Mouse (Mus musculus): ENCODE data around the gene Cd40lg. TPM values are rescaled to one million over a fixed set of nuclear protein-coding genes. Genes with fewer than 3 reads are reported as not detected.

The Cd40lg gene
- polyA plus RNA-seq, 1 experiment from 2014 or later, result 0.13 TPM

DNA sequence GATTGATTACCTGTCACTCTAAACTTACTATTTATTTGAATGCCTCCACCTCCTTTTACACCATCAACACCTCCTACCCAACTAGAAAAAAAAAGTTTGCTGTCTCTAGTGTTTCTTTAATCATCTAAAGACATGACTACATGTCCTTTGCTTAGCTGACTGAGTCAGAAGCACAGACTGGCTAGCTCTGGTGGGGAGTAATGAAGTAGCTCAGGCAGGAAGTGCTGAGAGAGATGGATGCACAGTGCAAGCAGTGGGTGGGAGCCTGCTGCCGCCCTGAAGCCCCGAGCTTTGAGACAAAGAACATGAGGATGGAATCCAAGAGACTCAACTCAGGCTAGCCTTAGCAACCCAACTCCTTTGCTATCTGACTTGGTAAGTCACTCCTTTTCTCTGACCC, 11.5 kb upstream of the Cd40lg start:
- no peak overlapping the region for H3K9ac ChIP-seq (ENCODE audit: low read depth, low read length)
- H3K4me2 ChIP-seq (ENCODE audit: low read length), result no peak overlapping the region
- no peaks in the 10 kb centered on the region for H3K27me3 ChIP-seq (replicated peaks; ENCODE audit: control insufficient read depth, insufficient read depth, low read length)
- H3K4me3 ChIP-seq (ENCODE audit: low read length), result no peak overlapping the region
- H3K9me3 ChIP-seq (ENCODE audit: control insufficient read depth, low read length), result no peaks in the 10 kb centered on the region
- no peaks in the 10 kb centered on the region for H3K4me1 ChIP-seq (ENCODE audit: control insufficient read depth, insufficient read depth, low read depth, low read length)
- no peaks in the 10 kb centered on the region for H3K36me3 ChIP-seq (ENCODE audit: control insufficient read depth, insufficient read depth, low read length)
- H3K27ac ChIP-seq (ENCODE audit: low read depth, low read length), result no peak overlapping the region
- 67% methylated on average over 2 of the region's 2 CpGs for WGBS
- ATAC-seq, result no peak

- no peak for ATAC-seq
- H3K27me3 ChIP-seq (replicated peaks; ENCODE audit: control insufficient read depth, insufficient read depth, low read length), result no peaks in the 10 kb centered on the region
- 79% methylated on average over 1 of the region's 1 CpGs for WGBS
- H3K9ac ChIP-seq (ENCODE audit: low read depth, low read length), result no peak overlapping the region
- H3K4me1 ChIP-seq (ENCODE audit: control insufficient read depth, insufficient read depth, low read depth, low read length), result no peaks in the 10 kb centered on the region
- H3K4me3 ChIP-seq (ENCODE audit: low read length), result no peak overlapping the region
- no peaks in the 10 kb centered on the region for H3K36me3 ChIP-seq (ENCODE audit: control insufficient read depth, insufficient read depth, low read length)
- H3K4me2 ChIP-seq (ENCODE audit: low read length), result no peak overlapping the region
- H3K9me3 ChIP-seq (ENCODE audit: control insufficient read depth, low read length), result no peaks in the 10 kb centered on the region
- H3K27ac ChIP-seq (ENCODE audit: low read depth, low read length), result no peak overlapping the region
These were observed 1.4 kb upstream of the Cd40lg start for GRCm38 (mm10) chrX:57210591-57210990.

- no peak overlapping the region for H3K4me2 ChIP-seq (ENCODE audit: low read length)
- H3K4me3 ChIP-seq (ENCODE audit: low read length), result no peak overlapping the region
- no peak overlapping the region for H3K9ac ChIP-seq (ENCODE audit: low read depth, low read length)
- H3K27ac ChIP-seq (ENCODE audit: low read depth, low read length), result no peak overlapping the region
- no peaks in the 10 kb centered on the region for H3K4me1 ChIP-seq (ENCODE audit: control insufficient read depth, insufficient read depth, low read depth, low read length)
- no peaks in the 10 kb centered on the region for H3K27me3 ChIP-seq (replicated peaks; ENCODE audit: control insufficient read depth, insufficient read depth, low read length)
- no peaks in the 10 kb centered on the region for H3K9me3 ChIP-seq (ENCODE audit: control insufficient read depth, low read length)
- 82% methylated on average over 3 of the region's 3 CpGs for WGBS
- H3K36me3 ChIP-seq (ENCODE audit: control insufficient read depth, insufficient read depth, low read length), result no peaks in the 10 kb centered on the region
- ATAC-seq, result no peak
These were observed 919 bp downstream of the Cd40lg start for GRCm38 (mm10) chrX:57212862-57213261.

GRCm38 (mm10) chrX:57215495-57215894, 3.6 kb downstream of the Cd40lg start:
- Histone ChIP-seq H3K9me3 (ENCODE audit: control insufficient read depth, low read length) (no peaks in the 10 kb centered on the region), H3K4me2 (ENCODE audit: low read length) (no peak overlapping the region), H3K4me1 (ENCODE audit: control insufficient read depth, insufficient read depth, low read depth, low read length) (no peaks in the 10 kb centered on the region), H3K27ac (ENCODE audit: low read depth, low read length) (no peak overlapping the region), H3K36me3 (ENCODE audit: control insufficient read depth, insufficient read depth, low read length) (no peaks in the 10 kb centered on the region), H3K4me3 (ENCODE audit: low read length) (no peak overlapping the region), H3K27me3 (replicated peaks; ENCODE audit: control insufficient read depth, insufficient read depth, low read length) (no peaks in the 10 kb centered on the region), H3K9ac (ENCODE audit: low read depth, low read length) (no peak overlapping the region)
- no peak for ATAC-seq
- WGBS, result 89% methylated on average over 4 of the region's 4 CpGs

DNA sequence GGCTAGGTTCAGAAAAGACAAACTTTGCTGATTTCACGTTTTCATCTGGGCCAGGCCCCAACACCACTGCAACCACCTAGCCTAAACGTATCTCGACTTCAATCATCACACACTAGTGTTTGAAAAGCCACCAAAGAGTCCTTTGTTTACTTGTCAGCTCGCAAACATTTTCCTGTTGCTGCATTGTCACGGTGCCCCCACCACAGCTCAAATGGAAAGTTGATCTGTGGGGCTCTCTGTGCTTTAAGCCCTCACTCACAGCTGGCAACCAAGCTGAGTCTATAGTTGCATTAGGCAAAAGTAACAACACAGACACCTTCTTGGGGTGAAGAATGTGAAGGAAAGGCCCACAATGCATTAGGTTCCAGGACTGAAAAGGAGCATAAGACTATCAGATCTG, 4.3 kb downstream of the Cd40lg start:
- Histone ChIP-seq H3K9ac (ENCODE audit: low read depth, low read length) (no peak overlapping the region), H3K9me3 (ENCODE audit: control insufficient read depth, low read length) (no peaks in the 10 kb centered on the region), H3K36me3 (ENCODE audit: control insufficient read depth, insufficient read depth, low read length) (no peaks in the 10 kb centered on the region), H3K4me3 (ENCODE audit: low read length) (no peak overlapping the region), H3K4me1 (ENCODE audit: control insufficient read depth, insufficient read depth, low read depth, low read length) (no peaks in the 10 kb centered on the region), H3K27me3 (replicated peaks; ENCODE audit: control insufficient read depth, insufficient read depth, low read length) (no peaks in the 10 kb centered on the region), H3K4me2 (ENCODE audit: low read length) (no peak overlapping the region), H3K27ac (ENCODE audit: low read depth, low read length) (no peak overlapping the region)
- no peak for ATAC-seq
- WGBS, result 76% methylated on average over 5 of the region's 5 CpGs

DNA sequence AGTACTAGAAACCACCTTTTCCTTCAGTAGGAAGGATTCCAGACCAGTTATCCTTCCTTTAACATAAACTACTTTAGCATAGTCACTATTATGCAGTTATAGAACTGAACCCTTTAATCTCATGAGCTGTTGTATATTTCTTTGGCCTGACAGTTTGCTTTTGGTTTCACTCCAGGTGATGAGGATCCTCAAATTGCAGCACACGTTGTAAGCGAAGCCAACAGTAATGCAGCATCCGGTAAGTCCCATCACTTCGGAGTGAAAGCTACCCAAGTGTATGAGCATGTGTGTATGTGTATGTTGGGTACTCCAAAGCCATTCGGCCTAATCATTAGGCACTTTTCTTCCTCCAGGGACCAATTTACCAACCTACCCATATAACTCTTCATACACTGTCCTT, 7.6 kb downstream of the Cd40lg start:
- Histone ChIP-seq H3K36me3 (ENCODE audit: control insufficient read depth, insufficient read depth, low read length) (no peaks in the 10 kb centered on the region), H3K4me2 (ENCODE audit: low read length) (no peak overlapping the region), H3K9me3 (ENCODE audit: control insufficient read depth, low read length) (no peaks in the 10 kb centered on the region), H3K4me1 (ENCODE audit: control insufficient read depth, insufficient read depth, low read depth, low read length) (no peaks in the 10 kb centered on the region), H3K9ac (ENCODE audit: low read depth, low read length) (no peak overlapping the region), H3K27me3 (replicated peaks; ENCODE audit: control insufficient read depth, insufficient read depth, low read length) (no peaks in the 10 kb centered on the region), H3K4me3 (ENCODE audit: low read length) (no peak overlapping the region), H3K27ac (ENCODE audit: low read depth, low read length) (no peak overlapping the region)
- WGBS, result 85% methylated on average over 5 of the region's 5 CpGs
- no peak for ATAC-seq

- Histone ChIP-seq H3K27ac (ENCODE audit: low read depth, low read length) (no peak overlapping the region), H3K27me3 (replicated peaks; ENCODE audit: control insufficient read depth, insufficient read depth, low read length) (no peaks in the 10 kb centered on the region), H3K36me3 (ENCODE audit: control insufficient read depth, insufficient read depth, low read length) (no peaks in the 10 kb centered on the region), H3K4me2 (ENCODE audit: low read length) (no peak overlapping the region), H3K4me3 (ENCODE audit: low read length) (no peak overlapping the region), H3K9ac (ENCODE audit: low read depth, low read length) (no peak overlapping the region), H3K4me1 (ENCODE audit: control insufficient read depth, insufficient read depth, low read depth, low read length) (no peaks in the 10 kb centered on the region), H3K9me3 (ENCODE audit: control insufficient read depth, low read length) (no peaks in the 10 kb centered on the region)
- no peak for ATAC-seq
- WGBS, result 83% methylated on average over 3 of the region's 3 CpGs
These were observed 9.9 kb downstream of the Cd40lg start for GRCm38 (mm10) chrX:57221881-57222280.

DNA sequence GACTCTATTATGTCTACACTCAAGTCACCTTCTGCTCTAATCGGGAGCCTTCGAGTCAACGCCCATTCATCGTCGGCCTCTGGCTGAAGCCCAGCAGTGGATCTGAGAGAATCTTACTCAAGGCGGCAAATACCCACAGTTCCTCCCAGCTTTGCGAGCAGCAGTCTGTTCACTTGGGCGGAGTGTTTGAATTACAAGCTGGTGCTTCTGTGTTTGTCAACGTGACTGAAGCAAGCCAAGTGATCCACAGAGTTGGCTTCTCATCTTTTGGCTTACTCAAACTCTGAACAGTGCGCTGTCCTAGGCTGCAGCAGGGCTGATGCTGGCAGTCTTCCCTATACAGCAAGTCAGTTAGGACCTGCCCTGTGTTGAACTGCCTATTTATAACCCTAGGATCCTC, 11.4 kb downstream of the Cd40lg start:
- no peak for ATAC-seq
- Histone ChIP-seq H3K9me3 (ENCODE audit: control insufficient read depth, low read length) (no peaks in the 10 kb centered on the region), H3K36me3 (ENCODE audit: control insufficient read depth, insufficient read depth, low read length) (no peaks in the 10 kb centered on the region), H3K27ac (ENCODE audit: low read depth, low read length) (no peak overlapping the region), H3K4me1 (ENCODE audit: control insufficient read depth, insufficient read depth, low read depth, low read length) (no peaks in the 10 kb centered on the region), H3K9ac (ENCODE audit: low read depth, low read length) (no peak overlapping the region), H3K4me3 (ENCODE audit: low read length) (no peak overlapping the region), H3K27me3 (replicated peaks; ENCODE audit: control insufficient read depth, insufficient read depth, low read length) (no peaks in the 10 kb centered on the region), H3K4me2 (ENCODE audit: low read length) (no peak overlapping the region)
- 82% methylated on average over 10 of the region's 10 CpGs for WGBS

DNA sequence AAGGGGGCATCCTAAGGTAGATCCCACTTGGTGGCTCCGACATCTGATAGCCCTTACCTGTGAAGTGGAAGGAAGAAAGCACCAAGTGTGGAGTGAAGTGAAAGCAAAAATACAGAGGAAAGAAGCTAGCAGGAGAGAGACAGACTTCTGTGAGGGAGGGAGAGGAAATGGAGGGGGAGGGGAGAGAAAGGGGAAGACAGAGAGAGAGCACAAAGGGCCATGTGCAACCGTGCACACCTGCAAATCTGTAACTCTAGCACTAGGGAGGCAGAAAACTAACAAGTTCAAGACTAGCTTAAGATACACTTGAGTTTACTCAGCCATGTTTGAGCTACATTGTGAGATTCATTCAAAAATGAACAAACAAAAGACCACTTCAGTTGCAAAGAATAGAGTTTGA, 16.2 kb downstream of the Cd40lg start:
- WGBS, result 70% methylated on average over 2 of the region's 2 CpGs
- no peak overlapping the region for H3K27ac ChIP-seq (ENCODE audit: low read depth, low read length)
- no peaks in the 10 kb centered on the region for H3K27me3 ChIP-seq (replicated peaks; ENCODE audit: control insufficient read depth, insufficient read depth, low read length)
- no peaks in the 10 kb centered on the region for H3K36me3 ChIP-seq (ENCODE audit: control insufficient read depth, insufficient read depth, low read length)
- H3K4me1 ChIP-seq (ENCODE audit: control insufficient read depth, insufficient read depth, low read depth, low read length), result no peaks in the 10 kb centered on the region
- ATAC-seq, result no peak
- no peak overlapping the region for H3K9ac ChIP-seq (ENCODE audit: low read depth, low read length)
- H3K4me3 ChIP-seq (ENCODE audit: low read length), result no peak overlapping the region
- no peak overlapping the region for H3K4me2 ChIP-seq (ENCODE audit: low read length)
- no peaks in the 10 kb centered on the region for H3K9me3 ChIP-seq (ENCODE audit: control insufficient read depth, low read length)

- H3K27ac ChIP-seq (ENCODE audit: low read depth, low read length), result no peak overlapping the region
- no peak overlapping the region for H3K4me2 ChIP-seq (ENCODE audit: low read length)
- H3K36me3 ChIP-seq (ENCODE audit: control insufficient read depth, insufficient read depth, low read length), result no peaks in the 10 kb centered on the region
- no peaks in the 10 kb centered on the region for H3K27me3 ChIP-seq (replicated peaks; ENCODE audit: control insufficient read depth, insufficient read depth, low read length)
- H3K9ac ChIP-seq (ENCODE audit: low read depth, low read length), result no peak overlapping the region
- WGBS, result 76% methylated on average over 2 of the region's 2 CpGs
- no peaks in the 10 kb centered on the region for H3K9me3 ChIP-seq (ENCODE audit: control insufficient read depth, low read length)
- no peaks in the 10 kb centered on the region for H3K4me1 ChIP-seq (ENCODE audit: control insufficient read depth, insufficient read depth, low read depth, low read length)
- no peak overlapping the region for H3K4me3 ChIP-seq (ENCODE audit: low read length)
- no peak for ATAC-seq
These were observed 21.7 kb downstream of the Cd40lg start for GRCm38 (mm10) chrX:57233596-57233995.
